Mouse (Mus musculus) urinary bladder, adult 2 months (tissue): ENCODE measurements around the gene Gm20517. TPM values are rescaled to one million over a fixed set of nuclear protein-coding genes. Genes with fewer than 3 reads are reported as not detected.

ENCODE experiments used
- DNase-seq: peaks from one replicate; pipeline ENCODE4 v3.0.0; 2022; ENCODE audit warnings: low spot score
- polyA plus RNA-seq: library from polyadenylated mRNA; depleted of rRNA; stranded (reverse); fragments of >200 nt; gene quantifications from 2 replicates; pipeline ENCODE4 v1.2.3, GENCODE M21; 2012

The Gm20517 gene
- polyA plus RNA-seq, 1 experiment = 0.76 TPM

DNA sequence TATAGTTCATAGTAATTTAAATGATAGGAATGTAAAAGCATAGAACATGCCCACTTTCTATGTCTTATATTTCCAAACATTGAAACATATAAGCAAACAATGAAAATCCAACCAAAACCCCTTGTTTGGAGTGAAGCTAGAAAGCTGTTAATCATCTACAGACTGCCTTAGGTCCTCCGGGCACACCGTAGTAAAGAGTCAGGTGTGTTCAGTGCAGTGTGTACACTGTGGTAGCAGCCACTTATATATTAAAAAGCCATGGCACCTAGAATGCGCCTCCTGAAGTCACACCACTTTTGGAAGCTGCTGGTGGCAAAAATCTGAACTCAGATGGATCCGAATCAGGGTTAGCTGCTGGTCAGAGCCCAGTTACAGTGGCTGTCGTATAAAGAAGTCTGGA, 66.8 kb downstream of the Gm20517 start:
- DNase-seq = no peak

GRCm38 (mm10) chr17:47678702-47679101, 67.3 kb downstream of the Gm20517 start:
- DNase-seq = no peak

DNA sequence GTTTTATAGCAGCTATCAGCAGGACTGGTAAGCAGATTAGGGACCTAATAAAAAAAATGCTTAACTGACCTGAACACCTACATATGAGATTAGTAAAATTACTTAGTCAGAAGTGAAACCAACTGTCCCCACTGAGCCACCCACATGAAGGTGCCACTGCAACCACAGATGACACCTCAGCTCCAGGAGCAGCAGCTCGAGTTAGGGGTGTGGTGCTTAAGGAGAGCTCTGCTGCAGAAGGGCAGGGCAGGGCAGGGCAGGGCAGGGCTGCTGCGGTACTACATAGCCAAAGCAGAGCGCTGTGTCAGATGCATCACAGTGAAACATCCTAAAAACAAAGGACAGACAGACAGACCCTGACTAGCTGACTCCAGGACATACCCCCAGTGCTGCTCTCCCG, 71.4 kb downstream of the Gm20517 start:
- no peak for DNase-seq

DNA sequence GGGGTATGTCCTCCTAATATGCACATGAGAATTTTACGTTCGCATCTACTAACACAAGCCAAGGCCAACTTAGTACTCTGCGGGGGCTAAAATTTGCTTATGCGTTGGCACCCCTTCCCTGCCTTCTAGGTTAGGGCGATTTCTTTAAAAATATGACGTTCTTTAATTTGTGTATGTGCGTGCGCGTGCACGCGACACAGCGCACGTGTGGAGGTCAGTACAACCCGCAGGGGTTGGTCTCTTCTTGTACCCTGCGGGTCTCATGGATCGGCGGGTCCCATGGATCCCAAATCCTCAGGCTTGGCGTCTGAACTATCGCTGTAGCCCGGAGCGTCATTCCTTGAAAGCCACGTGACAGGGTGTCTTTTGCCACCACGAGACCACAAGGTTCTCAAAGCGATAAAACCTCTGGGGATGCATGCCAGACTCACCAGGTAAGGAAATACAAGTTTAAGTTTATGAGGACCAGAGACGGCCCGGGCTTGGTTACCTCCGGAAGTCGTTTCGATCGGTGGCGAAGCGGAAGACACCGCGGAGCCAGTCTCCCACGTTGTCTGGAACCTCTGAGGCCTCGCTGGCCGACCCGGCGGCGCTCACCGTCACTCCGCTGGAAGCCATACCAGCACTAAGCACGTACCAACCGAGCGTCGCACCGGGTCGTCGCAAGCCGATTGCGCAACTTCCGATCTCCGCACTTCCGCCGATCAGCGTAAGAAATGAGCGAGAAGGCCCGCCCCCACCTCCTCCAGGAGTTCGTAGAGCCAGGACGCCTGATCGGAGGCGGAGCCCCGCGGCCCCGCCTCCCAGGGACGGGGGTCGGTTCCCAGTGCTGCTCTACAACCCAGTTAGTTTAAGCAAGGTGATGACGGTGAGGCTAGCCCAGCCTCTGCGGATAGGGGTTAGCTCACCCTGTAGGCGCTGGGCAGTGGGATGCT, 76.3 kb downstream of the Gm20517 start:
- peak; percentile 75 for DNase-seq

DNA sequence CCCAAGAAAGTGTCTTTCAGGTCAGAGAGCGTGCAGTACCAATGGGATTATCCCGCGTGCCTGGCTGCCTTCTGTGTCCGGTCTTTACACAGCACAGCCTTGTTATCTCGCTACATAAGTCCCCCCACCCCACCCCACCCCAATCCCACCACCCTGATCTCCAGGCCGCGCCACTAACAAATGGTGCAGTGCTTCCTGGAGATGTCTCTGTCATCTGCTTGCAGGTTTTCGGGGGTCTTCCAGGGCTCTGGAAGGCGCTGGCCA, 76.9 kb downstream of the Gm20517 start, which contains the start of gene Tomm6:
Tomm6 (minus strand) TSS at position 43 of the 264 bp plus-strand sequence.
- no peak for DNase-seq

- DNase-seq = peak; percentile 62
Measured at GRCm38 (mm10) chr17:47688608-47689575, 77.5 kb downstream of the Gm20517 start, which contains the start of gene Frs3. Gene Frs3 (plus strand): TSS chr17:47689030.

- DNase-seq = no peak
Measured at GRCm38 (mm10) chr17:47689894-47690293, 78.5 kb downstream of the Gm20517 start.

DNA sequence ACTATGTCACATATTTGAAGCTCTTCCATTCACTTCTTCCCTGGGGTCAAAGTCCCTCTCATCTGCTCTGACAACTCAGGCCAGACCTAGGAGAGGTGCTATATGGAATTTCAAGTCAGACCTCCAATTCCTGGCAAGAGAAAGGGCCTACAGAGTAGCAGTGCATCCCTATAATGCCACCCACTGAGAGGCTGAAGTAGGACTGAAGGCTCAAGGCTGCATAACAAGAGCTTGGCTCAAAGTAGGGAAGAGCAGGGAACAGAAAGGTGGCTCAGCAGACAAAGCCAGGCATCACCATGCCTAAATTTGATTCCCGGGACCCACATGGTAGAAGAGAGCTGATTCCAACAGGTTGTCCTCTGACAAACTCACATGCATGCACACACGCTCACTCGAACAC, 80.3 kb downstream of the Gm20517 start:
- DNase-seq = no peak

DNA sequence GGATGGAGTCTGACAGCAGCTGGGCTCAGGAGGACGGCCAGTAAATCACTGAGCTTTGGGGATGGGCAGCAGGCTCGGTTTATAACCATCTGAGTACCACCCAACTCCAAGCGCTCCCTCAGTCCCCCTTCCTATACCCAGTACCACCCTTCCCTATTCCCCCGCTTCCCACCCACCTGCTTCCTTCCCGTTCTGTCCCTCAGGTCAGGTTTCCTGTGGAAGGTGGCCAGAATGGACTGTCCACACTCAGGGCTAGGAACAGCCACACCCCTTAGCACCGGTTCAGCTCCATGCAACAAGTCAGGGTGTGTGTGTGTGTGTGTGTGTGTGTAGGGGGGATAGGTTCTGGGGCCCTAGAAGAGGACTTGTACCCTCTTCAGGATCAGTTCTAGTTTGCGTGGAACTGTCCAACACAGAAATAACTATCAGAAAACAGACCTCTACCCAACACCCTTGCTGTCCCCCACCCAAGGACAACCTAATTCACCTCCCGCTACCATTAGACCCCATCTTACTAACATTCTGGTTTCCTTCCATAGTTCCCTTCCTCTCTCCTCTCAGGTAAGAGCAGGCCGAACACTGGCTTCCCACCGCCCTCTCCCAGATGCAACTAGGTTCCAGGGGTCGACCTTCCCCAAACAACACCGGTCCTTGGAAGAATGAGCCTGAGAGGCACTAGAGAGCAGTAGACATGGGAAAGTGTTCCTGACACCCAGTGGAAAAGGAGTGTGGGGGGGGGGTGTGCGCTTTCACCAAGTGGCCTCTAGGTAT, 82.5 kb downstream of the Gm20517 start:
- no peak for DNase-seq

DNA sequence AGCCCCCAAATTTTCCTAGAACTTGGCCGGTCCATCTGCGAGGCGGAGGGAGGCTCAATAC, 82.9 kb downstream of the Gm20517 start, which contains the start of gene Gm21981:
Gm21981 (minus strand) TSS at position 14 of the 61 bp plus-strand sequence.
- no peak for DNase-seq

DNA sequence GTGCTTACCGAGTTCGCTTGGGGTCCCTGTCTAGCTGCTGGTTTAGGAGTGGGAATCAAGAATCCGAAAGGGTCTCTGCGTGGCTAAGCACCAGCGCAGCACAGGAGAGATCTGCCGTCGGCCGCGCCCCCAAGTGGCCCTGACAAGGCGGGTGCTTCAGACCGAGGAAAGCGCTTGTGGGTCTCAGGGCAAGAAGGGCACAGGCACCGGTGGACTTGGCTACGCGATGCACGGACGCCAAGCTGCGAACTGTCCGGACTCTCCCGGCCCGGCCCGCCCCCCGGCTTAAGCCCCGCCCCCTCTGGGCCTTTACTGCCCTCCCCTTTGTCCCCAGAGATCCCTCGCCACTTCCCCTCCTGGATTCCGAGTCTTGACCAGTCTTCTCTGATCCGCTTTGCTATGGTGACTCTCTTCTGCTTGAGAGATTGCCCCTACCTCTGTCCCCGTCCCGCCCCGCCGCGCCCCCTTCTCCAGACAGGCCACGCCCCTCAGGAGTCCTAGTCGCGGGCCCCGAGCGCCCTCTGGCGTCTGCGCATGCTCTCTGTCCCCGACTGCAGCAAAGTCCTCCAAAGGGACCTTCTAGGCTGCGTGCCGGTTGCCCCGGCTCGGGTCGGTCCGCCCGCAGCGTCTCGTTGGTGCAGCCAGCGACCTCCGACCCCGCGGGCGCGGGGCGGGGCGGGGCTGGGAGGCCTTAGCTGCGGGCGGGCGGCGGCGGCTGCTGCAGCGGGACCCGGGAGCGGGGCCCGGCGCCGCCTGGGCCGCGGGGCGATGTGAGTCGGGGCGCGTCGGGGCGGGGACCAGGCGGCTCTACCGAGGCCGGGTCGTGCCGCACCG, 83.3 kb downstream of the Gm20517 start, which contains the start of gene Prickle4:
Prickle4 (minus strand) TSS at position 234 of the 834 bp plus-strand sequence.
- DNase-seq = peak; percentile 97

GRCm38 (mm10) chr17:47695337-47695710, 83.9 kb downstream of the Gm20517 start:
- DNase-seq = no peak

DNA sequence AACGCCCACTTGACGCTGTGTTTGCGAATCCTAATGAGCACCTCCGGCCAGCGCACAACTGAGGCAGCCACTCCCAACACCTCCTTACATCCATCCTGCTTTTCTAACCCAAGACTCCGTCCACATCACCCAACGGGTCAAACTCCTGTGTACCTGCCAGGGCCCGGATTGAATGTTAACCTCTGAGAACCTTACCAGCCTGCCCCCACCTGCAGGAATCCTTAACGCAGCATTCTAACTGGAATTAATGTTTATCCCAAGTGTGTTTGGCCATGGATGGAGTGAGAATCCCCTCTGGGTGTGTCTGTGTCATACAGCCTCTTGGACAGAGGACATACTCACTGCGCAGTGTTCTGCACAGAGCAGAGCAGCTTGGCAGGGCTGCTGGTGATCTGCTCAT, 86.8 kb downstream of the Gm20517 start:
- DNase-seq = no peak

- DNase-seq = no peak
Measured at GRCm38 (mm10) chr17:47699055-47699454, 87.7 kb downstream of the Gm20517 start.

- DNase-seq = no peak
Measured at GRCm38 (mm10) chr17:47701793-47702192, 90.4 kb downstream of the Gm20517 start.

DNA sequence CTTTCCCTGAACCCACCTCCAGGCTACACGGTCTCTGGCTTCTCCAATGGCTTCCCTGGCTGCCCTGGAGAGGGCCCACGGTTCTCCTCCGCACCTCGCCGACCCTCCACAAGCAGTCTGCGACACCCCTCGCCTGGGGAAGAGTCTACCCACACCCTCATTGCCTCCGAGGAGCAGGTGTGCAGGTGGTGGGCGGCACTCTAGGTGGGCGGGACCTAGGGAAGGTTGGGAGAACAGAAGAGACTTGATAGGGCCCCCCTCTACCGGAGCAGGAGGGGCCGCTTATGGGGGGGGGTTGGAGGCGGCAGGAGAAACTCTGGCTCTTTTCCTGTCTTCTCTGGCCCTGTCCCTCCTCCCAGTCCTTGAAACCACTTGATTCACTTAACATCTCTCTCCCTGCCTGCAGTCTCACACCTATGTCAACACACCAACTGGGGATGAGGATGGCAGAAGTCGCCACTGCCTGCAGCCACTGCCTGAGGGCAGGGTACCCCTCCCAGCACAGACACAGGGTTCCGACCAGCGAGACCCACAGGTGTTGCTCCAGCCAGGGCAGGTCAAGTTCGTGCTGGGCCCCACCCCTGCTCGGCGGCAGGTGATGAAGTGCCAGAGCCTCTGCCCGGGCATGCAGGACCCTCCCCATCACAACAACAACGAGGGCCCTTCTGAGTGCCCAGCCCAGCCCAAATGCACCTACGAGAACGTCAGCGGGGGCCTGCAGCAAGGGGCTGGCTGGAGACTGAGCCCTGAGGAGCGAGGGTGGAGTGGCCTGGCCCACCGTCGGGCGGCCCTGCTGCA, 91.4 kb downstream of the Gm20517 start:
- DNase-seq = no peak

GRCm38 (mm10) chr17:47703556-47703955, 92.2 kb downstream of the Gm20517 start:
- no peak for DNase-seq

DNA sequence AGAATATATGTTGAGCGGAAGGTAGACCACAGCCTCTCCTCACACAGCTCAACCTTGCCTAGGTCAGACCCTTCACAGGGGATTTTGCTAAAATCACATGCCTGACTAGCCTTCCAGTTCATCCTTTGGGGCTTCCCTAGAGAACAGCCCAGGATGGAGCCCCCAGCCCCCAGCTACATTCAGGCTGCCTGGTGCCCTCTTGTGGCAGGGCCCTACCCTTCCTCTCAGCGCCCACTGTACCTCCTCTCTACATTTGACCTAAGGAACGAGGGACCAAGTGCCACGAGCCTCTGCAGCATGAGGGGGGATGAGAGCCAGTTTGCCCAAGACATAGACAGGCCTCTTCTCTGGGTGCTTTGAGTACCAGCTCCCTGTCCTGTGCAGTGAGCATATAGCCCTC, 93.3 kb downstream of the Gm20517 start:
- no peak for DNase-seq

- DNase-seq = no peak
Measured at GRCm38 (mm10) chr17:47706196-47706595, 94.8 kb downstream of the Gm20517 start.

GRCm38 (mm10) chr17:47707961-47708360, 96.6 kb downstream of the Gm20517 start:
- DNase-seq = no peak

DNA sequence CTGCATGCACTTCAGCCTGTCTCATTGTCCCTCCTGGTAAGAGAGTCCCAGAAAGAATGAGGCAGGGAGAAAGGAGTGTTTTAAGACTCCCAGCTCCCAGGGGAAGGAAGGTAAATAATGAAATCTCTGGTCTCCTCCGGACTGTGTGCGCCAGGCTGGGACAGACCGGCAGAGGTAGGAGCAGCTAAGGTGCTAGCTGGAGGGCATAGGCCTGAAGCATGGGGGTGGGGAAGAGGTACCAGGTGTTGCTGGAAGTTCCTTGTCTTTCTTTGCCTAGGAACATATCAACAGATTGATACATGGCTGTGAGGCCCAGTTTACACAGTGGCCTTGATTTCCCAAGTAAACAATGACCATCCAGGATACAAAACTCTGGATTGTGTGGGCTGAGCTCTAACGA, 97.6 kb downstream of the Gm20517 start:
- no peak for DNase-seq
